Mouse (Mus musculus) CH12.LX (cell line): ENCODE results near the gene Mxd1. TPM values are rescaled to one million over a fixed set of nuclear protein-coding genes. Genes with fewer than 3 reads are reported as not detected.

Source experiments
- DNase-seq: peaks from one replicate; pipeline ENCODE4 v3.0.0-alpha.2; 2013; ENCODE audit errors: extremely low read depth
- H3K27ac ChIP-seq: 2 replicates; pipeline ENCODE4 v1.5.1; 2012; ENCODE audit warnings: low read depth, mild to moderate bottlenecking, control low read depth, moderate library complexity; ENCODE audit not compliant: insufficient read depth
- H3K27me3 ChIP-seq: replicated peaks from 2 replicates; pipeline ENCODE3; 2012; ENCODE audit warnings: inconsistent platforms
- H3K36me3 ChIP-seq, 2 experiments: replicated peaks in 1 of 2; 2 replicates each; pipeline versions ENCODE3 to v1.6.1; 2012; ENCODE audit warnings: inconsistent platforms in 1 of 2, low read length in 1 of 2, mild to moderate bottlenecking in 1 of 2, mixed read lengths in 1 of 2, moderate library complexity in 1 of 2; ENCODE audit not compliant: control insufficient read depth in 1 of 2, insufficient read depth in 1 of 2
- H3K4me1 ChIP-seq, 2 experiments: 2 replicates each; pipeline ENCODE4 v1.6.1; 2012; ENCODE audit warnings: inconsistent platforms in 1 of 2, moderate library complexity in 1 of 2; ENCODE audit not compliant: insufficient read depth in 2 of 2, control insufficient read depth in 1 of 2
- H3K4me2 ChIP-seq: 2 replicates; pipeline ENCODE4 v1.6.1; 2012; ENCODE audit warnings: low read depth, mild to moderate bottlenecking, control low read depth; ENCODE audit not compliant: poor library complexity, insufficient read depth, severe bottlenecking
- H3K4me3 ChIP-seq, 3 experiments: fragments of 150-350 bp in 1 of 3; sonication (generic) in 1 of 3; replicated peaks in 1 of 3; 2 replicates each; pipeline versions ENCODE3 to v1.5.1; 2011 to 2012; ENCODE audit warnings: low read depth in 2 of 3, low read length in 2 of 3, mild to moderate bottlenecking in 2 of 3, moderate library complexity in 2 of 3, control low read depth in 1 of 3, improper control_type of control experiment in 1 of 3, inconsistent platforms in 1 of 3, mixed read lengths in 1 of 3; ENCODE audit not compliant: poor library complexity in 1 of 3
- H3K79me2 ChIP-seq: replicated peaks from 2 replicates; pipeline ENCODE4 v1.6.1; 2012; ENCODE audit warnings: mild to moderate bottlenecking, moderate library complexity; ENCODE audit not compliant: control insufficient read depth, poor library complexity, insufficient read depth, severe bottlenecking; ENCODE audit errors: extremely low read depth
- H3K9ac ChIP-seq: 2 replicates; pipeline ENCODE4 v1.6.1; 2012; ENCODE audit warnings: low read depth, mild to moderate bottlenecking, control low read depth, moderate library complexity; ENCODE audit not compliant: insufficient read depth
- H3K9me3 ChIP-seq: replicated peaks from 2 replicates; pipeline ENCODE3; 2012; ENCODE audit warnings: low read length, inconsistent platforms, mixed read lengths
- BHLHE40 ChIP-seq: IDR thresholded peaks from 2 replicates; pipeline ENCODE4 v1.6.1; 2011; ENCODE audit warnings: mild to moderate bottlenecking, low read depth, low read length, improper control_type of control experiment
- CTCF ChIP-seq, 2 experiments: IDR thresholded peaks in 1 of 2; conservative IDR thresholded peaks in 1 of 2; 2 replicates each; pipeline ENCODE4 v1.5.1; 2011 to 2012; ENCODE audit warnings: low read depth in 2 of 2, low read length in 2 of 2, improper control_type of control experiment in 1 of 2, inconsistent platforms in 1 of 2, mild to moderate bottlenecking in 1 of 2, moderate library complexity in 1 of 2
- IRF4 ChIP-seq: IDR thresholded peaks from 2 replicates; pipeline ENCODE4 v1.6.1; 2014; ENCODE audit warnings: low read depth, mild to moderate bottlenecking, inconsistent platforms, low read length, improper control_type of control experiment
- MAFK ChIP-seq: IDR thresholded peaks from 2 replicates; pipeline ENCODE4 v1.6.1; 2011; ENCODE audit warnings: low read length, improper control_type of control experiment; ENCODE audit not compliant: insufficient replicate concordance
- MAX ChIP-seq: IDR thresholded peaks from 2 replicates; pipeline ENCODE4 v1.6.1; 2011; ENCODE audit warnings: low read length, improper control_type of control experiment
- MAZ ChIP-seq: IDR thresholded peaks from 2 replicates; pipeline ENCODE4 v1.6.1; 2012; ENCODE audit warnings: low read depth, mild to moderate bottlenecking, inconsistent platforms, low read length, improper control_type of control experiment, moderate library complexity
- MXI1 ChIP-seq: IDR thresholded peaks from 2 replicates; pipeline ENCODE4 v1.6.1; 2011; ENCODE audit warnings: mild to moderate bottlenecking, low read depth, low read length, improper control_type of control experiment
- NELFE ChIP-seq: IDR thresholded peaks from 2 replicates; pipeline ENCODE4 v1.6.1; 2011; ENCODE audit warnings: low read depth, low read length, improper control_type of control experiment
- PAX5 ChIP-seq: IDR thresholded peaks from 2 replicates; pipeline ENCODE4 v1.6.1; 2012; ENCODE audit warnings: low read length, inconsistent platforms, mixed read lengths
- RAD21 ChIP-seq: IDR thresholded peaks from 2 replicates; pipeline ENCODE4 v1.6.1; 2011; ENCODE audit warnings: low read depth, mild to moderate bottlenecking, low read length, improper control_type of control experiment, moderate library complexity
- SMC3 ChIP-seq: IDR thresholded peaks from 2 replicates; pipeline ENCODE4 v1.6.1; 2011; ENCODE audit warnings: low read depth, low read length, improper control_type of control experiment
- TBP ChIP-seq: conservative IDR thresholded peaks from 2 replicates; pipeline ENCODE4 v1.6.1; 2011; ENCODE audit warnings: low read depth, low read length, improper control_type of control experiment
- USF2 ChIP-seq: conservative IDR thresholded peaks from 2 replicates; pipeline ENCODE4 v1.6.1; 2011; ENCODE audit warnings: low read depth, low read length, improper control_type of control experiment
- ZC3H11A ChIP-seq: IDR thresholded peaks from 2 replicates; pipeline ENCODE4 v1.6.1; 2012; ENCODE audit warnings: low read depth, mild to moderate bottlenecking, inconsistent platforms, low read length, improper control_type of control experiment
- dilution Hi-C: fragments of 300-500 bp; cut with MboI; formaldehyde crosslinking; loops from 2 replicates; pipeline ENCODE4 v1.14.3; 2020; ENCODE audit warnings: low sequenced_read_pairs; ENCODE audit not compliant: extremely low pct_unique_long_range_greater_than_20kb, extremely low pct_ligation_motif_present
- in situ Hi-C: fragments of 300-500 bp; cut with MboI; formaldehyde crosslinking; loops from 3 replicates; pipeline ENCODE4 v1.14.3; 2019; ENCODE audit warnings: low sequenced_read_pairs, low pct_ligation_motif_present, low pct_unique_long_range_greater_than_20kb, mixed read lengths
- polyA plus RNA-seq: library from polyadenylated mRNA; unstranded; fragments of >175 nt; gene quantifications from 2 replicates; pipeline ENCODE4 v1.2.1, GENCODE M21; 2012; ENCODE audit warnings: low read depth; ENCODE audit not compliant: insufficient read length
- total RNA-seq, 2 experiments: library from RNA; depleted of rRNA; stranded (reverse); fragments of 300-350 nt in 1 of 2; fragments of >200 nt in 1 of 2; gene quantifications; 2 replicates each; pipeline ENCODE4 v1.2.3; 2012 to 2014

The Mxd1 gene
- total and polyA plus RNA-seq, 3 experiments: 0.50 to 1.6 (median 0.97) TPM

DNA sequence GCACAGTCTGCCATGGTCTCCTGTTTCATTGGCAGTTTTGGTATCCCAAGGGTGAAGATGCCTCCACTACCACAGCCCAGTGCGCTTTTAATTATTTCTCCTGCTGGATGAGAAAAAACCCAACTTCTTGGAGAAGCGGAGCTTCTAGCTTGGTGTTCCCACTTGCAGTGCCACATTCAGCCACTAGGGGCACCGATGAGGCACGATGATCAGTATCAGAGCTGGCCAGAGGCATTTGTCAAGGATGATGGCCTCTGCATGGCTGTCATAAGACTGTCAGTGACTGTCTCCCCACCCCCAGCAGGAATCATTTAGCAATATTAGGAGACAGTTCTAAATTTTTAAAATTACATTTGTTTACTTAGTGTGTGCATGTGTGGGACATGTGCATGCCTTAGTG, 69.8 kb downstream of the Mxd1 start:
- H3K9me3 ChIP-seq: no peaks in the 10 kb centered on the region

DNA sequence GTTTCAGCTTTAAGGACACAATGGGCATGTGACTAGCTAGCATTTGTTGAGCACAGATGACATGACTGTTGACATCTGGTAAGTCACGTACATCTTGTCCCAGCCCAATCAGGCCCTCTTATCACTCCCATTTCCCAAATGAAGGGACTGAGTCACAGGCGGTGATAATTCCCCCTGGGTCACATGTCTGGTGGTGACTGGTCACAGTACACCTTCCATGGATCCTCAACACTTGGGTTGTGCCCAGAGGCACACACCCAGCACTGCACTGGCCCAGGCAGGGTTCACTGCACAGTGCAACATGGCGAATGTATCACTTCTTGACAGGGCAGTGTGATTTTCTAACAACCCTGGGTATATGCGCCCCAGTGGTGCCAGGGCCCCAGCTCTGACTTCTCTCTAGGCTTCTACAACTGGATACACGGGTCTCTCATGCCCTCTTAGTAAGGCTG, 70.2 kb downstream of the Mxd1 start:
- Histone ChIP-seq H3K36me3 (no peaks in the 10 kb centered on the region), H3K4me1 (peaks cover 18 to 23% of the 10 kb centered on the region in 2 experiments), H3K9me3 (no peaks in the 10 kb centered on the region), H3K79me2 (no peaks in the 10 kb centered on the region), H3K4me3 (no peak overlapping the region), H3K4me2 (no peak overlapping the region), H3K27ac (no peak overlapping the region), H3K27me3 (no peaks in the 10 kb centered on the region), H3K9ac (no peak overlapping the region)
- dilution Hi-C loops: no loop called here
- TF ChIP-seq TBP: no peak
- TF ChIP-seq ZC3H11A: no peak
- TF ChIP-seq USF2: no peak
- TF ChIP-seq PAX5: no peak
- in situ Hi-C loops: no loop called here
- DNase-seq: no peak

More for the DNA sequence above, 69.8 kb downstream of the Mxd1 start:
- peaks cover 18 to 23% of the 10 kb centered on the region in 2 experiments for H3K4me1 ChIP-seq
- peak; percentile 66 for DNase-seq
- H3K79me2 ChIP-seq: no peaks in the 10 kb centered on the region
- in situ Hi-C loops (no loop called here), dilution Hi-C loops (no loop called here)
- H3K4me2 ChIP-seq: no peak overlapping the region
- H3K27me3 ChIP-seq: no peaks in the 10 kb centered on the region
- no peak overlapping the region for H3K27ac ChIP-seq
- no peak overlapping the region for H3K9ac ChIP-seq
- H3K36me3 ChIP-seq: no peaks in the 10 kb centered on the region
- TF ChIP-seq IRF4 (peak; percentile 27; the same call in 1 of the 2 replicates), MAFK (no peak), MAX (0 out of 2 replicates have a peak, but pooled peaks have one; percentile 20), NELFE (0 out of 2 replicates have a peak, but pooled peaks have one; percentile 18), SMC3 (peak; percentile 41), BHLHE40 (no peak), MXI1 (no peak), MAZ (0 out of 2 replicates have a peak, but pooled peaks have one; percentile 46), RAD21 (peak; percentile 62), CTCF (conservative IDR thresholded peaks at IDR 0.05 in 1 of 2, IDR thresholded peaks at IDR 0.05 in 1 of 2; ENCODE audit: low read depth in 2 of 2, low read length in 2 of 2) (peak; percentile 79 to 98)
- H3K4me3 ChIP-seq: no peak overlapping the region

Other genes with a start within 250 kb of the Mxd1 start
- not detected in 2 replicates for gene Gm44790, start 242.5 kb downstream of the Mxd1 start, total RNA-seq (2012; rRNA removed)
- gene Gm44790, start 242.5 kb downstream of the Mxd1 start, total RNA-seq (2014; rRNA removed): not detected in 2 replicates
- gene Gm44790, start 242.5 kb downstream of the Mxd1 start, polyA plus RNA-seq: not detected in 2 replicates
- 5.2 and 7.1 TPM in 2 replicates for gene C87436, start 230.8 kb downstream of the Mxd1 start, total RNA-seq (2012; rRNA removed)
- gene C87436, start 230.8 kb downstream of the Mxd1 start, total RNA-seq (2014; rRNA removed): 8.1 and 8.6 TPM in 2 replicates
- gene C87436, start 230.8 kb downstream of the Mxd1 start, polyA plus RNA-seq: 8.5 and 8.7 TPM in 2 replicates
- gene Pcbp1, start 142.8 kb downstream of the Mxd1 start, total RNA-seq (2012; rRNA removed): 68.9 and 81.2 TPM in 2 replicates
- gene Pcbp1, start 142.8 kb downstream of the Mxd1 start, total RNA-seq (2014; rRNA removed): 47.3 and 73.0 TPM in 2 replicates
- gene Pcbp1, start 142.8 kb downstream of the Mxd1 start, polyA plus RNA-seq: 318 and 337 TPM in 2 replicates
- 0.13 TPM in 1 of 2 replicates, not detected in the other for gene Asprv1, start 41.0 kb downstream of the Mxd1 start, total RNA-seq (2012; rRNA removed)
- gene Asprv1, start 41.0 kb downstream of the Mxd1 start, total RNA-seq (2014; rRNA removed): 0.24 TPM in 1 of 2 replicates, not detected in the other
- gene Asprv1, start 41.0 kb downstream of the Mxd1 start, polyA plus RNA-seq: 0.16 TPM in 1 of 2 replicates, not detected in the other
- gene Snrnp27, start 15.4 kb upstream of the Mxd1 start, total RNA-seq (2012; rRNA removed): 63.1 and 65.0 TPM in 2 replicates
- 72.7 and 74.2 TPM in 2 replicates for gene Snrnp27, start 15.4 kb upstream of the Mxd1 start, total RNA-seq (2014; rRNA removed)
- 97.9 and 132 TPM in 2 replicates for gene Snrnp27, start 15.4 kb upstream of the Mxd1 start, polyA plus RNA-seq
- 7.8 and 8.4 TPM in 2 replicates for gene Gmcl1, start 64.2 kb upstream of the Mxd1 start, total RNA-seq (2012; rRNA removed)
- 9.5 and 10.4 TPM in 2 replicates for gene Gmcl1, start 64.2 kb upstream of the Mxd1 start, total RNA-seq (2014; rRNA removed)
- 8.8 and 9.9 TPM in 2 replicates for gene Gmcl1, start 64.2 kb upstream of the Mxd1 start, polyA plus RNA-seq
- 10.7 and 10.8 TPM in 2 replicates for gene Anxa4, start 124.4 kb upstream of the Mxd1 start, total RNA-seq (2012; rRNA removed)
- gene Anxa4, start 124.4 kb upstream of the Mxd1 start, total RNA-seq (2014; rRNA removed): 17.1 and 18.4 TPM in 2 replicates
- 13.7 and 18.1 TPM in 2 replicates for gene Anxa4, start 124.4 kb upstream of the Mxd1 start, polyA plus RNA-seq
- 5.4 and 7.1 TPM in 2 replicates for gene Aak1, start 180.4 kb upstream of the Mxd1 start, total RNA-seq (2012; rRNA removed)
- 2.1 and 2.8 TPM in 2 replicates for gene Aak1, start 180.4 kb upstream of the Mxd1 start, total RNA-seq (2014; rRNA removed)
- 18.8 and 21.0 TPM in 2 replicates for gene Aak1, start 180.4 kb upstream of the Mxd1 start, polyA plus RNA-seq